Mouse (Mus musculus): ENCODE data around the gene Ndufv1. TPM values are rescaled to one million over a fixed set of nuclear protein-coding genes. Genes with fewer than 3 reads are reported as not detected.
A peak's percentile ranks its signal among the peaks of the same experiment; 100 is the strongest.

Ndufv1 gene
- polyA plus RNA-seq, 1 experiment from 2014 or later, result 213 TPM

GRCm38 (mm10) chr19:4018743-4019583 is 6.4 kb upstream of the Ndufv1 start:
- peak; percentile 84 for ATAC-seq (ENCODE audit: low FRiP score, low TSS enrichment)
- TF ChIP-seq CTCF (IDR thresholded peaks at IDR 0.05; ENCODE audit: low read depth) (peak; percentile 91), EP300 (optimal IDR thresholded peaks at IDR 0.05) (no peak)

GRCm38 (mm10) chr19:4017921-4018587 is 5.4 kb upstream of the Ndufv1 start:
- DNase-seq (ENCODE audit: low spot score) (no peak), ATAC-seq (ENCODE audit: low FRiP score, low TSS enrichment) (no peak)
- H3K4me2 ChIP-seq (replicated peaks; ENCODE audit: low read depth), result no peak overlapping the region
- H3K9me3 ChIP-seq (ENCODE audit: control insufficient read depth, low read length), result no peaks in the 10 kb centered on the region
- H3K27me3 ChIP-seq (ENCODE audit: control insufficient read depth, insufficient read depth, low read length), result no peaks in the 10 kb centered on the region
- H3K36me3 ChIP-seq (ENCODE audit: control insufficient read depth, insufficient read depth, low read length), result no peaks in the 10 kb centered on the region
- no peak overlapping the region for H3K9ac ChIP-seq (ENCODE audit: low read length)
- 42% methylated on average over 10 of the region's 10 CpGs for WGBS
- no peaks in the 10 kb centered on the region for H3K4me1 ChIP-seq (replicated peaks; ENCODE audit: control insufficient read depth, insufficient read depth)
- no peak overlapping the region for H3K4me3 ChIP-seq (ENCODE audit: low read depth, low read length)
- peak overlapping the region; percentile 53 for H3K27ac ChIP-seq (replicated peaks)
- TF ChIP-seq EP300 (optimal IDR thresholded peaks at IDR 0.05) (no peak), CTCF (IDR thresholded peaks at IDR 0.05; ENCODE audit: low read depth) (no peak)

More at GRCm38 (mm10) chr19:4018743-4019583, 6.4 kb upstream of the Ndufv1 start:
- Histone ChIP-seq H3K27me3 (ENCODE audit: control insufficient read depth, insufficient read depth, low read length) (no peaks in the 10 kb centered on the region), H3K4me2 (replicated peaks; ENCODE audit: low read depth) (no peak overlapping the region), H3K9ac (ENCODE audit: low read length) (no peak overlapping the region), H3K9me3 (ENCODE audit: control insufficient read depth, low read length) (no peaks in the 10 kb centered on the region), H3K4me3 (ENCODE audit: low read depth, low read length) (no peak overlapping the region), H3K36me3 (ENCODE audit: control insufficient read depth, insufficient read depth, low read length) (no peaks in the 10 kb centered on the region), H3K4me1 (replicated peaks; ENCODE audit: control insufficient read depth, insufficient read depth) (no peaks in the 10 kb centered on the region), H3K27ac (replicated peaks) (peak overlapping the region; percentile 53)
- WGBS, result 20% methylated on average over 18 of the region's 18 CpGs
- peak; percentile 87 for DNase-seq (ENCODE audit: low spot score)

DNA sequence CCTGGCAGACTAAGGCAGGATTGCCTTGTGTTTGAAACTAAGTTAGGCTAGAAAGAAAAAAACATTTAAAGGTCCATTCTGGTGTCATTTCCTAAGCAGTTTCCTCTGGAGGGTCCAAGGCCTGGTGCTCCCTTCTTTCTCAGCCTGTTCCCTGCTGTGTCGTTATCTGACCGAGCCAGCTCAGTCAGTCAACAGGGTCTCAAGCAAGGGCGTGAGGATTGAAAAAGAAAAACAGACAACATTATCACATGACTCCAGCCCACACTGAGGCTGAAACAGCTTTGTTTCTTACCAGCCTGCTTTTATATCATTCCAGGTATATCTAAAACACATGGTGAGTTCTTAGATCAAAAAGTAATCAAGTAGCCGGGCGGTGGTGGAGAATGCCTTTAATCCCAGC is 3.0 kb upstream of the Ndufv1 start:
- Histone ChIP-seq H3K4me2 (replicated peaks; ENCODE audit: low read depth) (no peak overlapping the region), H3K27me3 (ENCODE audit: control insufficient read depth, insufficient read depth, low read length) (no peaks in the 10 kb centered on the region), H3K27ac (replicated peaks) (no peak overlapping the region), H3K4me1 (replicated peaks; ENCODE audit: control insufficient read depth, insufficient read depth) (no peaks in the 10 kb centered on the region; the same call in 1 of the 2 replicates), H3K36me3 (ENCODE audit: control insufficient read depth, insufficient read depth, low read length) (no peaks in the 10 kb centered on the region), H3K9me3 (ENCODE audit: control insufficient read depth, low read length) (no peaks in the 10 kb centered on the region), H3K9ac (ENCODE audit: low read length) (no peak overlapping the region), H3K4me3 (ENCODE audit: low read depth, low read length) (no peak overlapping the region)
- ATAC-seq (ENCODE audit: low FRiP score, low TSS enrichment), result no peak
- WGBS, result 65% methylated on average over 5 of the region's 5 CpGs
- DNase-seq (ENCODE audit: low spot score), result no peak
- TF ChIP-seq EP300 (optimal IDR thresholded peaks at IDR 0.05), result no peak
- no peak for TF ChIP-seq CTCF (IDR thresholded peaks at IDR 0.05; ENCODE audit: low read depth)

- H3K4me2 ChIP-seq (replicated peaks; ENCODE audit: low read depth), result no peak overlapping the region
- no peak overlapping the region for H3K27ac ChIP-seq (replicated peaks)
- H3K36me3 ChIP-seq (ENCODE audit: control insufficient read depth, insufficient read depth, low read length), result no peaks in the 10 kb centered on the region
- no peak overlapping the region for H3K4me3 ChIP-seq (ENCODE audit: low read depth, low read length)
- ATAC-seq (ENCODE audit: low FRiP score, low TSS enrichment), result no peak
- no peaks in the 10 kb centered on the region; the same call in 1 of the 2 replicates for H3K4me1 ChIP-seq (replicated peaks; ENCODE audit: control insufficient read depth, insufficient read depth)
- H3K27me3 ChIP-seq (ENCODE audit: control insufficient read depth, insufficient read depth, low read length), result no peaks in the 10 kb centered on the region
- no peak for DNase-seq (ENCODE audit: low spot score)
- no peaks in the 10 kb centered on the region for H3K9me3 ChIP-seq (ENCODE audit: control insufficient read depth, low read length)
- H3K9ac ChIP-seq (ENCODE audit: low read length), result no peak overlapping the region
- TF ChIP-seq EP300 (optimal IDR thresholded peaks at IDR 0.05) (no peak), CTCF (IDR thresholded peaks at IDR 0.05; ENCODE audit: low read depth) (no peak)
These were observed 2.2 kb upstream of the Ndufv1 start for GRCm38 (mm10) chr19:4014802-4015201.

GRCm38 (mm10) chr19:4013066-4013465 is 460 bp upstream of the Ndufv1 start:
- peak overlapping the region; percentile 55; the same call in 1 of the 2 replicates for H3K9ac ChIP-seq (ENCODE audit: low read length)
- H3K4me3 ChIP-seq (ENCODE audit: low read depth, low read length), result peak overlapping the region; percentile 81
- H3K4me2 ChIP-seq (replicated peaks; ENCODE audit: low read depth), result peak overlapping the region; percentile 50
- ATAC-seq (ENCODE audit: low FRiP score, low TSS enrichment) (no peak), DNase-seq (ENCODE audit: low spot score) (no peak)
- H3K9me3 ChIP-seq (ENCODE audit: control insufficient read depth, low read length), result no peaks in the 10 kb centered on the region
- H3K27ac ChIP-seq (replicated peaks), result 0 out of 2 replicates have a peak overlapping the region, but pooled peaks have one; percentile 35
- WGBS, result 11% methylated on average over 9 of the region's 9 CpGs
- H3K27me3 ChIP-seq (ENCODE audit: control insufficient read depth, insufficient read depth, low read length), result no peaks in the 10 kb centered on the region
- H3K36me3 ChIP-seq (ENCODE audit: control insufficient read depth, insufficient read depth, low read length), result no peaks in the 10 kb centered on the region
- H3K4me1 ChIP-seq (replicated peaks; ENCODE audit: control insufficient read depth, insufficient read depth), result no peaks in the 10 kb centered on the region; the same call in 1 of the 2 replicates
- TF ChIP-seq CTCF (IDR thresholded peaks at IDR 0.05; ENCODE audit: low read depth) (no peak), EP300 (optimal IDR thresholded peaks at IDR 0.05) (no peak)
